Mouse (Mus musculus): ENCODE measurements around the gene Cdk6. TPM values are rescaled to one million over a fixed set of nuclear protein-coding genes. Genes with fewer than 3 reads are reported as not detected.
A peak's percentile ranks its signal among the peaks of the same experiment; 100 is the strongest.

Cdk6 gene
- polyA plus RNA-seq, 1 experiment = 24.1 TPM

DNA sequence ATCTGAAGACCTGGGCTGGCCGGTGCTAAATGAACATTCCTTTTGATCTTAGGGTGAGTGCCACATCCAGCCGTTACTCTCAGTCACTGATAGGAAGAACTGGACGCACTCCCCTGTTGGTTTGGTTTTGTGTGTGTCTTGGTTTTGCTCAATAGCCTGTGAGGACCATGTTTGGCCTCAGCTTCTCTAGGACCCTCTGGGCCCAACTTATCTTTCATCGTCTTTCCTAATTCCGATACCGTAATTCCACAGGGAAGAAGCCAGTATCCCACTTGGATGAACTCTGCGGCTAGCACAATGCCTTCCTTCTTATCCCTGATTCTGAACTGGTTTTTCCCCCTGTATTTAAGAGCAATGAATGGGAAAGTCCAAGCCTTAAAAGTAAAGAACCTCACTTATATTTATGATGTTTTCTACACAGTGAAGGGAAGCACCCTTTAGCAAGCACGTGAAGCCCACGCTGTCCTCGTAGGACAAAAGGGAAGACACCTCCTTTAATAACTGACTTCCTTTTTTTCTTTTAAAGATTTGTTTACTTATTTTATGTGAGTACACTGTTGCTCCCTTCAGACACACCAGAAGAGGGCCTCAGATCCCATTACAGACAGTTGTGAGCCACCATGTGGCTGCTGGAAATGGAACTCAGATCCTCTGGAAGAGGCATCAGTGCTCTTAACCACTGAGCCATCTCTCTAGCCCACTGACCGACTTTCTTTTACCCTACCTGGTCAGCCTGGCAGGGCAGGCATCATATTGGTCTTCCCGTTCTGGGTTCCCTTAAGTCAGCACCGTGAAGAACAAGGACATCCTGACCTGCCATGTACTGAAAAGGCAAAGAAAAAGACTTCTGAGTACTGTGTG lies 151.7 kb downstream of the Cdk6 start:
- Histone ChIP-seq H3K4me3 (ENCODE audit: insufficient read depth, low read length) (no peak overlapping the region), H3K27ac (ENCODE audit: insufficient read depth, low read depth, low read length) (peak overlapping the region; percentile 58), H3K4me1 (ENCODE audit: control insufficient read depth, insufficient read depth, low read length) (peaks cover 75% of the 10 kb centered on the region)
- TF ChIP-seq CTCF (IDR thresholded peaks at IDR 0.05; ENCODE audit: low read depth, low read length) (no peak), POLR2A (IDR thresholded peaks at IDR 0.05; ENCODE audit: borderline replicate concordance, low read depth, low read length) (no peak)

DNA sequence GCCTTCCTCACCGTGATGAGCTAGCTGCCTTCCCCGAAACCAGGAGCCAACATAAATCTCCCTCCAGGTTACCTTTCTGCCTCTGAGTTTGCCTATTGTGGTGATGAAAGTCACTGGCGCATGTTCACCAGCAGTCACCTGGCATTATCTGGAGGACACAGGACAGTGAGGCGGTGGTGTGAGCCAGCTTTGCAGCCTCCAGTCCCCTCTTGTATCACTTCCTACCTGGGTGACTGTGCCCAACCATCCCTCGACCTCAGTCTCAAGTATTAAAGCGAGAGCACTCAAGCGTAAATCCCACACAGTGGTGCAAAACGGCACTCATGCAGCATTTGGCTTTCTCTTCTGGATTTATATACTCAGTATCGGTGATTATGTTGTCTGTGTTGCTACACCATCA lies 152.7 kb downstream of the Cdk6 start:
- H3K4me3 ChIP-seq (ENCODE audit: insufficient read depth, low read length) = no peak overlapping the region
- H3K27ac ChIP-seq (ENCODE audit: insufficient read depth, low read depth, low read length) = peak overlapping the region; percentile 58
- peaks cover 74% of the 10 kb centered on the region for H3K4me1 ChIP-seq (ENCODE audit: control insufficient read depth, insufficient read depth, low read length)
- TF ChIP-seq POLR2A (IDR thresholded peaks at IDR 0.05; ENCODE audit: borderline replicate concordance, low read depth, low read length) = no peak
- TF ChIP-seq CTCF (IDR thresholded peaks at IDR 0.05; ENCODE audit: low read depth, low read length) = no peak

DNA sequence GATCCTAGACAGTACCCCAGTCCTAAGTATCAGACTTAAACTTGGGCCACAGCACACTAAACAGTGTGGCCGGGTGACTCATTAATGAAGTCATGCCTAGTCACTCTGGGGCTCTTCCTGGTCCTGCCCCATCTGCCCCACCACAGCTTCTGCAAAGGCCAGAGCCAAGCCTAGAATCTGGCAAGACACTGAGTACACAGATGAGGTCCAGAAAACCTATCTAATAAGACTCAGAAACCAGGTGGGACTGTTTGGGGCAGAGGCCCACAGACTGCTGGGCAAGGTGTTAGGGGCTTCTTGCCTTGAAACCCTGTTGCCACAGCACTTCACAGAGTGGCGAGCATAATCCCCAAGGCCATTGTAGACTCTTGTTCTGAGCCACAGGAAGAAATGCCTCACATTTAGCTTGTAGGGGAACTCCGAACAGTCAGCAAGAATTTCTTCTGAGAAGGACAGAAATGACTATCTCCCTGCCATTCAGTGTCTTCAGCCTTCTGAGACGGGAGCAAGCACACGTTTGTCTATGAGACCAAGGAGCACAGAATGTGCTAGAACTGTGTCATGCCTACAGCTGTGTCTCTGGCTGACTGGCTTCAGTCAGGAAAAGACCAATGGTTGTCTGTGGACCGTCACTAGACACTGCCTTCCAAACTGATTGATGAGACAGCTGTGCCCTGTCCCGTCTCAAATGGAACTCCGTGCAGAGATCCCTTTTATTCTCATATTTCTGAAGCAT lies 153.3 kb downstream of the Cdk6 start:
- TF ChIP-seq CTCF (IDR thresholded peaks at IDR 0.05; ENCODE audit: low read depth, low read length) (no peak), POLR2A (IDR thresholded peaks at IDR 0.05; ENCODE audit: borderline replicate concordance, low read depth, low read length) (no peak)
- peak overlapping the region; percentile 80 for H3K27ac ChIP-seq (ENCODE audit: insufficient read depth, low read depth, low read length)
- no peak overlapping the region for H3K4me3 ChIP-seq (ENCODE audit: insufficient read depth, low read length)
- H3K4me1 ChIP-seq (ENCODE audit: control insufficient read depth, insufficient read depth, low read length) = peaks cover 72% of the 10 kb centered on the region

DNA sequence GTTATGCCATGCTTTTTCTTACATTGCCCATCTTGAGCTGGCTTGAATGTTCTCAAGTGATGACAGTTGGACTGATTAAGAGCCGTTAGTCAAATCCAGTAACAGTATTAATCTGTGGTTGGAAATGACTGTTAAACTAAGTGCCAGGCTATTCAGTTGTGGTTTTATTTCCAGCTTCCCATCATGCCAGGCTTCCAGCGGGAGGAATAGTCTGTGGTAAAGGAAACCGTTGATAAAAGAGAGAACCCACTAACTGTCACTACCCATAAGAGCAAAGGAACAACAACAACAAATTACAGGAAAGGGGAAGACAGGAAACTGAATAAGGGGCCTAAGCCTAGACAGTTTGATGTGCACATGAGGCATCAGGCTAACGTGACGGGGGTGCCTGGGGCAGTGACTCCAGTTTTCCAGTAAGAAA lies 156.2 kb downstream of the Cdk6 start:
- Histone ChIP-seq H3K4me3 (ENCODE audit: insufficient read depth, low read length) (no peak overlapping the region), H3K27ac (ENCODE audit: insufficient read depth, low read depth, low read length) (no peak overlapping the region)

DNA sequence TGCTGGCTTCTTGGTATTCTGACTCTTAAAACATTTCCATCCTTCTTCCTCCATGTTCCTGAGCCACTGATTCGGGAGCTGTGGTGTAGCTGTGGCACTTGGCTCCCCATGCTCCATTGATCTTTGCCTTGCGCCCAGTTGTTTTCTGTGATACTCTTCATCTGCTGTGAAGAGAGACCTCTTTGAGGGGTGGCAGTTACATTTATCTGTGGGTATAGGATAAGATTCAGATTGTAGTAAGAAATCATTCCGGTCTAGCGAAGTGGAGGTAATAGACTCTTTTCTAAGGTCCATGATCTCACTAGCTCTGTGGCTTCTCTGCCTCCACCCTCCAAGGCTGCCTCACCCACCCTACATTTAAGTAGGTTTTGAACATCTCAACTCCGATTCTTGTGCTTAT lies 159.0 kb downstream of the Cdk6 start:
- TF ChIP-seq POLR2A (IDR thresholded peaks at IDR 0.05; ENCODE audit: borderline replicate concordance, low read depth, low read length) (no peak), CTCF (IDR thresholded peaks at IDR 0.05; ENCODE audit: low read depth, low read length) (no peak)
- no peak overlapping the region for H3K27ac ChIP-seq (ENCODE audit: insufficient read depth, low read depth, low read length)
- H3K4me3 ChIP-seq (ENCODE audit: insufficient read depth, low read length) = no peak overlapping the region
- H3K4me1 ChIP-seq (ENCODE audit: control insufficient read depth, insufficient read depth, low read length) = peaks cover 66% of the 10 kb centered on the region

More for the DNA sequence above, 156.2 kb downstream of the Cdk6 start:
- peaks cover 69% of the 10 kb centered on the region for H3K4me1 ChIP-seq (ENCODE audit: control insufficient read depth, insufficient read depth, low read length)
- no peak for TF ChIP-seq CTCF (IDR thresholded peaks at IDR 0.05; ENCODE audit: low read depth, low read length)
- TF ChIP-seq POLR2A (IDR thresholded peaks at IDR 0.05; ENCODE audit: borderline replicate concordance, low read depth, low read length) = no peak

DNA sequence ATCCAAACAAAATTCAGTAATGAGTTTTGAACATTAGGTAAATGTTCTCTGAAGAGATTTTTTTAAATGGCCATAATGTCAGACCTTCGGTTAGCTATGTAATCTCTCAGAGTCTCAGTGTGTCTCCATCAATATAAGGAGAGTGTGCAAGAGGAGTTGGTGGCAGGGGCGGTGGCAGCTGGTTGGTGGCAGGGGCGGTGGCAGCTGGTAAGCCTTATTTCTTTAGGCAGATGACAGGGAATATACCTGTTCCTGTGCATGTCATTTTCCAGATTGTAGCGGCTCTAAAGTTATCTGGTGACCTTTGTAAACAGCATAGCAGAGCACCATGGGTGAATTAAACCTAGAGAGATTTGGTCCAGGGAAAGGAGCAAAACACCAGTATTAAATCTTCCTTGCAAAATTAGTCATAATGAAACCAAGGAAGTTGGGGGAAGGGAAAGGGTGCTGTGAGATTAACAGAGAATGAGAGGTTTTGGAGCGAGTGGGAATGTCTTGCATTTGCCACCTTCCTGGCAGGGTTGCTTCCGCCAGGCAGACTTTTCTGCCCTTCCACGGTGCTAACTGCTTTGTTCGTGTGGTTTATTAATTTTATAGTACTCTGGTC lies 159.8 kb downstream of the Cdk6 start:
- TF ChIP-seq POLR2A (IDR thresholded peaks at IDR 0.05; ENCODE audit: borderline replicate concordance, low read depth, low read length) (no peak), CTCF (IDR thresholded peaks at IDR 0.05; ENCODE audit: low read depth, low read length) (no peak)
- Histone ChIP-seq H3K4me1 (ENCODE audit: control insufficient read depth, insufficient read depth, low read length) (peaks cover 67% of the 10 kb centered on the region), H3K27ac (ENCODE audit: insufficient read depth, low read depth, low read length) (peak overlapping the region; percentile 81), H3K4me3 (ENCODE audit: insufficient read depth, low read length) (peak overlapping the region; percentile 43)

DNA sequence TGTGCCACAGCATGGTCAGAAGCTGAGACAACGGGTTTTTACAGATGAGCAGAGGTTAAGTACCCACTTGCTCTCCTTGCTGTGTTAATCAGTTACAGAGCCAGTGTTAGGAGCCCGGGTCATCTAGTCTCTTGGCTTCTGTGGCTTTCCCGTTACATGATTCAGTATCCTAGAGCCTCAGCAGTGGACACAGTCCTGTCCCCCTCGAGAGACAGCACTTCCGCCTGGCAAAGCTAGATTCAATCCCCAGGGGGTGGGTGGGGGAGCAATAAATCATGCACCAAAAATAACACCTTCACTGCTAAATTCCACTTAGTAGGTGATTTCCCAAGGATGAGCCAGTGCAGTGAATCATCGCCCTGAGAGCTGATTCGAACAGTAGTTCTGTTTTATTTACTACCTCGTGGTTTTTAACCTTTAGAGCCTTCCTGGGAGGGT lies 160.3 kb downstream of the Cdk6 start:
- TF ChIP-seq CTCF (IDR thresholded peaks at IDR 0.05; ENCODE audit: low read depth, low read length) (no peak), POLR2A (IDR thresholded peaks at IDR 0.05; ENCODE audit: borderline replicate concordance, low read depth, low read length) (no peak)
- peak overlapping the region; percentile 43 for H3K4me3 ChIP-seq (ENCODE audit: insufficient read depth, low read length)
- peak overlapping the region; percentile 81 for H3K27ac ChIP-seq (ENCODE audit: insufficient read depth, low read depth, low read length)
- peaks cover 64% of the 10 kb centered on the region for H3K4me1 ChIP-seq (ENCODE audit: control insufficient read depth, insufficient read depth, low read length)

DNA sequence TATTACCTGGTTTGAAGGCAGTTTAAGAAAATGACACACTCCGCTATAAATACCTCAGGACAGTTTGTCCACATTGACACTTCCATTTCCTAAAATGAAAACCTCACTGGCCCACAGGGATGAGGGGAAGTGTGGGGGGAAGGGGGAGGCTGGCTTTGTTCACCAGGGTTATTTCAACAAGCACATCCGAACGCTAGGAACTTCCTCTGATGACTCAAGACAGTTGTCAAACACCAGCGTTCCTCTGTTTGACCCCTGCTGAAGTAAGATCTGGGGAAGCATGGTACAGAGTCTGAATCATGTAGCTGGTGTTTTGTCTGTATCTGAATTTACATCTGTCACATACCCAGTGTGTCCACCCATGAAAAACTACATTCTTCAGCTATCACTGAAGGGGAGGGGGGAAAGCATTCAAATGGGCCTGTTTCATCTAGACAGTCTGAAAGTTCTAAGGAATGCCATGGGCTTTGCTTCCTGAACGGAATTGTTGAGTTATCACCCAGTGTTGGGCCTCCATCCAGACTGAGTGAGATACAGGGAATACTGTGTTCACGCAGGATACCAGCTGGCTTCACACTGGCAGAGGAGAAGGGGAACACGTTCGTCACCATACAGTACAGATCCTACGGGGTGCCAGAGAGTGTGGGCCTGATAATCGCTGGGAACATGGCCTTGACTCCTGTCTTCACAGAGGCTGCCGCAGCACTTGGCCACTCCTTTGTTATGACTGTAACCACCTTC lies 161.5 kb downstream of the Cdk6 start:
- Histone ChIP-seq H3K4me1 (ENCODE audit: control insufficient read depth, insufficient read depth, low read length) (peaks cover 57% of the 10 kb centered on the region), H3K27ac (ENCODE audit: insufficient read depth, low read depth, low read length) (peak overlapping the region; percentile 81), H3K4me3 (ENCODE audit: insufficient read depth, low read length) (peak overlapping the region; percentile 43)
- no peak for TF ChIP-seq CTCF (IDR thresholded peaks at IDR 0.05; ENCODE audit: low read depth, low read length)
- TF ChIP-seq POLR2A (IDR thresholded peaks at IDR 0.05; ENCODE audit: borderline replicate concordance, low read depth, low read length) = no peak

DNA sequence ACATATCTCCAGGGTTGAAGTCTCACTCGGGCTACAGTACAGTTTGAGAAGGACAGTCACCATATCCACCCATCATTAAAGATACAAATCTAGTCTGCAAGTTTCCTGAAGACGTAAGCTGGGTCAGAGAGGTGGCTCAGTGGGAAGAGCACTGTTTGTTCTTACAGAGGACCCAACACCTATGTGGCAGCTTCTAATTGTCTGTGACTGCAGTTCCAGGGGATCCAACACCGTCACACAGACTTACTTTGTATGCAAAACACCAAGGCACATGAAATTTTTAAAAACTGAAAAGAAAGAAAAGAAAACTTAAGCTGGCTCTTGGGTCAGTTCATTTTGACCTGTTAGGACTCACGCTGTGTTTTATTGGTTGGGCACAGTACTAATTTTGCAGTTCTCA lies 162.1 kb downstream of the Cdk6 start:
- Histone ChIP-seq H3K4me1 (ENCODE audit: control insufficient read depth, insufficient read depth, low read length) (peaks cover 53% of the 10 kb centered on the region), H3K27ac (ENCODE audit: insufficient read depth, low read depth, low read length) (peak overlapping the region; percentile 59), H3K4me3 (ENCODE audit: insufficient read depth, low read length) (no peak overlapping the region)
- no peak for TF ChIP-seq CTCF (IDR thresholded peaks at IDR 0.05; ENCODE audit: low read depth, low read length)
